Mouse (Mus musculus): ENCODE measurements around the gene 1110051M20Rik. TPM values are rescaled to one million over a fixed set of nuclear protein-coding genes. Genes with fewer than 3 reads are reported as not detected.

1110051M20Rik gene
- polyA plus RNA-seq, 1 experiment from 2014 or later = 102 TPM

- Histone ChIP-seq H3K36me3 (ENCODE audit: control insufficient read depth, insufficient read depth, low read length) (no peaks in the 10 kb centered on the region), H3K27me3 (ENCODE audit: control insufficient read depth, insufficient read depth, low read length) (no peaks in the 10 kb centered on the region), H3K4me3 (ENCODE audit: low read depth, low read length) (no peak overlapping the region), H3K27ac (ENCODE audit: low read depth, low read length) (no peak overlapping the region), H3K9ac (ENCODE audit: low read length) (no peak overlapping the region), H3K4me1 (replicated peaks; ENCODE audit: control insufficient read depth, insufficient read depth, low read length) (peaks cover 2% of the 10 kb centered on the region; the same call in 1 of the 2 replicates), H3K4me2 (ENCODE audit: low read depth, low read length, severe bottlenecking) (no peak overlapping the region), H3K9me3 (ENCODE audit: control insufficient read depth, low read length) (no peaks in the 10 kb centered on the region)
- DNase-seq (ENCODE audit: low spot score) (no peak), ATAC-seq (replicated peaks; ENCODE audit: low FRiP score) (no peak)
- WGBS = 91% methylated on average over 5 of the region's 5 CpGs
Measured at GRCm38 (mm10) chr2:91440686-91441085, 3.8 kb downstream of the 1110051M20Rik start.

GRCm38 (mm10) chr2:91439876-91440275 lies 4.6 kb downstream of the 1110051M20Rik start:
- no peak for DNase-seq (ENCODE audit: low spot score)
- Histone ChIP-seq H3K4me2 (ENCODE audit: low read depth, low read length, severe bottlenecking) (no peak overlapping the region), H3K9me3 (ENCODE audit: control insufficient read depth, low read length) (no peaks in the 10 kb centered on the region), H3K4me3 (ENCODE audit: low read depth, low read length) (no peak overlapping the region), H3K4me1 (replicated peaks; ENCODE audit: control insufficient read depth, insufficient read depth, low read length) (peaks cover 2% of the 10 kb centered on the region; the same call in 1 of the 2 replicates), H3K27me3 (ENCODE audit: control insufficient read depth, insufficient read depth, low read length) (no peaks in the 10 kb centered on the region), H3K27ac (ENCODE audit: low read depth, low read length) (no peak overlapping the region), H3K9ac (ENCODE audit: low read length) (no peak overlapping the region), H3K36me3 (ENCODE audit: control insufficient read depth, insufficient read depth, low read length) (no peaks in the 10 kb centered on the region)
- ATAC-seq (replicated peaks; ENCODE audit: low FRiP score) = no peak
- WGBS = 78% methylated on average over 1 of the region's 1 CpGs

- Histone ChIP-seq H3K4me3 (ENCODE audit: low read depth, low read length) (no peak overlapping the region), H3K27me3 (ENCODE audit: control insufficient read depth, insufficient read depth, low read length) (no peaks in the 10 kb centered on the region), H3K9ac (ENCODE audit: low read length) (no peak overlapping the region), H3K9me3 (ENCODE audit: control insufficient read depth, low read length) (no peaks in the 10 kb centered on the region), H3K27ac (ENCODE audit: low read depth, low read length) (no peak overlapping the region), H3K36me3 (ENCODE audit: control insufficient read depth, insufficient read depth, low read length) (no peaks in the 10 kb centered on the region), H3K4me1 (replicated peaks; ENCODE audit: control insufficient read depth, insufficient read depth, low read length) (peaks cover 2% of the 10 kb centered on the region; the same call in 1 of the 2 replicates), H3K4me2 (ENCODE audit: low read depth, low read length, severe bottlenecking) (no peak overlapping the region)
- no peak for DNase-seq (ENCODE audit: low spot score)
- 87% methylated on average over 10 of the region's 10 CpGs for WGBS
- no peak for ATAC-seq (replicated peaks; ENCODE audit: low FRiP score)
Measured at GRCm38 (mm10) chr2:91439271-91439670, 5.2 kb downstream of the 1110051M20Rik start.

- Histone ChIP-seq H3K4me1 (replicated peaks; ENCODE audit: control insufficient read depth, insufficient read depth, low read length) (peaks cover 2% of the 10 kb centered on the region; the same call in 1 of the 2 replicates), H3K4me2 (ENCODE audit: low read depth, low read length, severe bottlenecking) (no peak overlapping the region), H3K9ac (ENCODE audit: low read length) (no peak overlapping the region), H3K27ac (ENCODE audit: low read depth, low read length) (peak overlapping the region; percentile 42), H3K27me3 (ENCODE audit: control insufficient read depth, insufficient read depth, low read length) (no peaks in the 10 kb centered on the region), H3K4me3 (ENCODE audit: low read depth, low read length) (no peak overlapping the region), H3K36me3 (ENCODE audit: control insufficient read depth, insufficient read depth, low read length) (no peaks in the 10 kb centered on the region), H3K9me3 (ENCODE audit: control insufficient read depth, low read length) (no peaks in the 10 kb centered on the region)
- ATAC-seq (replicated peaks; ENCODE audit: low FRiP score) (peak; percentile 74), DNase-seq (ENCODE audit: low spot score) (no peak)
- 45% methylated on average over 5 of the region's 5 CpGs for WGBS
Measured at GRCm38 (mm10) chr2:91437116-91437815, 7.2 kb downstream of the 1110051M20Rik start.

- ATAC-seq (replicated peaks; ENCODE audit: low FRiP score) (peak; percentile 65), DNase-seq (ENCODE audit: low spot score) (no peak)
- Histone ChIP-seq H3K4me2 (ENCODE audit: low read depth, low read length, severe bottlenecking) (no peak overlapping the region), H3K36me3 (ENCODE audit: control insufficient read depth, insufficient read depth, low read length) (no peaks in the 10 kb centered on the region), H3K4me3 (ENCODE audit: low read depth, low read length) (no peak overlapping the region), H3K27me3 (ENCODE audit: control insufficient read depth, insufficient read depth, low read length) (no peaks in the 10 kb centered on the region), H3K27ac (ENCODE audit: low read depth, low read length) (peak overlapping the region; percentile 42; the same call in 1 of the 2 replicates), H3K9me3 (ENCODE audit: control insufficient read depth, low read length) (no peaks in the 10 kb centered on the region), H3K4me1 (replicated peaks; ENCODE audit: control insufficient read depth, insufficient read depth, low read length) (peaks cover 2% of the 10 kb centered on the region; the same call in 1 of the 2 replicates), H3K9ac (ENCODE audit: low read length) (no peak overlapping the region)
- 53% methylated on average over 8 of the region's 8 CpGs for WGBS
Measured at GRCm38 (mm10) chr2:91436713-91437112, 7.8 kb downstream of the 1110051M20Rik start.

GRCm38 (mm10) chr2:91430600-91430919 lies 13.9 kb downstream of the 1110051M20Rik start:
- peak; percentile 70 for DNase-seq (ENCODE audit: low spot score)
- Histone ChIP-seq H3K27me3 (ENCODE audit: control insufficient read depth, insufficient read depth, low read length) (no peaks in the 10 kb centered on the region), H3K4me3 (ENCODE audit: low read depth, low read length) (no peak overlapping the region), H3K9me3 (ENCODE audit: control insufficient read depth, low read length) (no peaks in the 10 kb centered on the region), H3K4me2 (ENCODE audit: low read depth, low read length, severe bottlenecking) (peak overlapping the region; percentile 31; the same call in 1 of the 2 replicates), H3K36me3 (ENCODE audit: control insufficient read depth, insufficient read depth, low read length) (no peaks in the 10 kb centered on the region), H3K27ac (ENCODE audit: low read depth, low read length) (peak overlapping the region; percentile 82), H3K9ac (ENCODE audit: low read length) (peak overlapping the region; percentile 12; the same call in 1 of the 2 replicates), H3K4me1 (replicated peaks; ENCODE audit: control insufficient read depth, insufficient read depth, low read length) (peaks cover 18% of the 10 kb centered on the region)
- ATAC-seq (replicated peaks; ENCODE audit: low FRiP score) = peak; percentile 88
- WGBS = 14% methylated on average over 6 of the region's 6 CpGs

GRCm38 (mm10) chr2:91429915-91430599 lies 14.4 kb downstream of the 1110051M20Rik start:
- Histone ChIP-seq H3K36me3 (ENCODE audit: control insufficient read depth, insufficient read depth, low read length) (no peaks in the 10 kb centered on the region), H3K27me3 (ENCODE audit: control insufficient read depth, insufficient read depth, low read length) (no peaks in the 10 kb centered on the region), H3K4me3 (ENCODE audit: low read depth, low read length) (no peak overlapping the region), H3K9ac (ENCODE audit: low read length) (peak overlapping the region; percentile 9; the same call in 1 of the 2 replicates), H3K9me3 (ENCODE audit: control insufficient read depth, low read length) (no peaks in the 10 kb centered on the region), H3K4me1 (replicated peaks; ENCODE audit: control insufficient read depth, insufficient read depth, low read length) (peaks cover 18% of the 10 kb centered on the region), H3K27ac (ENCODE audit: low read depth, low read length) (peak overlapping the region; percentile 82), H3K4me2 (ENCODE audit: low read depth, low read length, severe bottlenecking) (peak overlapping the region; percentile 26; the same call in 1 of the 2 replicates)
- WGBS = 11% methylated on average over 9 of the region's 9 CpGs
- DNase-seq (ENCODE audit: low spot score) (no peak), ATAC-seq (replicated peaks; ENCODE audit: low FRiP score) (peak; percentile 75)

GRCm38 (mm10) chr2:91429146-91429545 lies 15.4 kb downstream of the 1110051M20Rik start:
- H3K27ac ChIP-seq (ENCODE audit: low read depth, low read length) = peak overlapping the region; percentile 82; the same call in 1 of the 2 replicates
- no peak overlapping the region for H3K4me3 ChIP-seq (ENCODE audit: low read depth, low read length)
- peaks cover 21% of the 10 kb centered on the region for H3K4me1 ChIP-seq (replicated peaks; ENCODE audit: control insufficient read depth, insufficient read depth, low read length)
- no peak overlapping the region for H3K9ac ChIP-seq (ENCODE audit: low read length)
- no peaks in the 10 kb centered on the region for H3K36me3 ChIP-seq (ENCODE audit: control insufficient read depth, insufficient read depth, low read length)
- DNase-seq (ENCODE audit: low spot score) = no peak
- ATAC-seq (replicated peaks; ENCODE audit: low FRiP score) = no peak
- WGBS = 89% methylated on average over 3 of the region's 3 CpGs
- no peaks in the 10 kb centered on the region for H3K27me3 ChIP-seq (ENCODE audit: control insufficient read depth, insufficient read depth, low read length)
- H3K4me2 ChIP-seq (ENCODE audit: low read depth, low read length, severe bottlenecking) = no peak overlapping the region
- H3K9me3 ChIP-seq (ENCODE audit: control insufficient read depth, low read length) = no peaks in the 10 kb centered on the region
